Mouse (Mus musculus) brain, embryonic 14.5 days (tissue): Measurements from ENCODE around the gene Capn1. TPM values are rescaled to one million over a fixed set of nuclear protein-coding genes. Genes with fewer than 3 reads are reported as not detected.

Experiments
- DNase-seq: peaks from one replicate; pipeline ENCODE4 v3.0.0-alpha.2; 2011; ENCODE audit warnings: low read depth
- CTCF ChIP-seq: fragments of 200-500 bp; IDR thresholded peaks from 2 replicates; pipeline ENCODE4 v1.5.1; 2012; ENCODE audit warnings: inconsistent platforms, mild to moderate bottlenecking, moderate library complexity, borderline replicate concordance; ENCODE audit not compliant: insufficient read depth, insufficient read length; ENCODE audit errors: extremely low read depth
- POLR2A ChIP-seq: fragments of 200-500 bp; IDR thresholded peaks from 2 replicates; pipeline ENCODE4 v1.6.1; 2012; ENCODE audit warnings: mild to moderate bottlenecking, inconsistent platforms, borderline replicate concordance; ENCODE audit not compliant: poor library complexity, insufficient read depth, insufficient read length, severe bottlenecking; ENCODE audit errors: extremely low read depth
- polyA plus RNA-seq: library from polyadenylated mRNA; depleted of rRNA; stranded (reverse); fragments of >200 nt; gene quantifications from 2 replicates; pipeline ENCODE4 v1.2.3, GENCODE M21; 2012

Gene Capn1
- polyA plus RNA-seq, 1 experiment = 7.6 TPM

- DNase-seq = no peak
- TF ChIP-seq POLR2A (no peak), CTCF (no peak)
These were observed 31.6 kb upstream of the Capn1 start for GRCm38 (mm10) chr19:6047154-6047898.

DNA sequence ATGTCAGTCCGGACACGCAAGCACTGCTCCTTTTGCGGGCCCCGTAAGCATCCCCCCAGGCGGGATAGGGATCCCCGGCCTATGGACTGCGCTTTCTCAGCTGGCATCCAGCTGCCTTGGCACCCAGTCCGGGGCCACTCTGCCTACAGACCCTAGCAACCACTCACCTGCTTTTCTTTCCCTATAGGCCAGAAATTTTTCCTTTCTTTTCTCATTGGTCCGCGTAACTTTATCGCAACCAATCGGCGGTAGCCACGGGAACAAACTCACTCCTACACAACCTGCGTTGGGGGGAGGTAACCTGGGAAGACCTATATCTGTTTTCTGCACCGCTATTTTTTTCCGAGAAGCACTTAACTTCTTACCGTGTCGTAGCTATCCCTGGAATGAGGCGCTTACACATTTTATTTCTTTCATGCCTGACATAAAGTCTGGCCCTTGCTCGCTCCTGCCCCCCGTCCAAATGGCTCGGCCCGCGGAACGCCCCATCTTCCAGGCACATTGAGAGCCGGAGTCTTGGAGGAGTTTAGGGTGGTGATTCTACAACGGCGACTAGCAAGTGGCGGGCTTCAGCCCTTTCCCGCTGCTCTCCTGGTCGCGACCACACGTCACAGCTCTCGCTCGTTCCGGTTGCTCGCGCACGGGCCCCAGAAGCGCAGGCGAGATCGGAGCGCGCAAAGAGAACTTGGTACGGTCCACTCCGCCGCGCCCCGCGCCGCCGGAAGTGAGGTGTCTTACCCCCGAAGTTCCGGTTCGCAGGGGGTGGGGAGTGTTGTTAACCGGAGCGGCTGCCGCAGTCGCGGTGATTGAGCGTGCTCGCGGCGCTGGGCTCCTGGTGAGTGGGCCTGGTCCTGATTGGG lies 30.8 kb upstream of the Capn1 start, which contains the start of gene Syvn1:
TSS of gene Syvn1 (plus strand) at position 283 of the 860 bp plus-strand sequence.
- TF ChIP-seq CTCF = no peak
- peak; percentile 77; the same call in 1 of the 2 replicates for TF ChIP-seq POLR2A
- DNase-seq = peak; percentile 98

- no peak for DNase-seq
- no peak for TF ChIP-seq CTCF
- TF ChIP-seq POLR2A = no peak
These were observed 29.9 kb upstream of the Capn1 start for GRCm38 (mm10) chr19:6045366-6046293.

GRCm38 (mm10) chr19:6044102-6044501 lies 28.4 kb upstream of the Capn1 start:
- peak; percentile 66 for DNase-seq
- peak; percentile 9; the same call in 1 of the 2 replicates for TF ChIP-seq CTCF

- no peak for TF ChIP-seq POLR2A
- TF ChIP-seq CTCF = no peak
- no peak for DNase-seq
These were observed 26.6 kb upstream of the Capn1 start for GRCm38 (mm10) chr19:6042293-6042692.

DNA sequence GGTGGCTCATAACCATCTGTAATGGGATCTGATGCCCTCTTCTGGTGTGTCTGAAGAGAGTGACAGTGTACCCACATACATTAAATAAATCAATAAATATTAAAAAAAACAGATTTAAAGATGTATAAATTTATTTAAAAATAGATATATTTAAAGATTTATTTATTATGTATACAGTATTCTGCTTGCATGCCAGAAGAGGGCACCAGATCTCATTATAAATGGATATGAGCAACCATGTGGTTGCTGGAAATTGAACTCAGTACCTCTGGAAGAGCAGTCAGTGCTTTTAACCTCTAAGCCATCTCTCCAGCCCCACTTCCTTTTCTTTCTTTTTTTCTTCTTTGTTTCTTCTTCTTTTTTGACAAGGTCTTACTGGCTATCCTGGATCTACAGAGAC lies 24.3 kb upstream of the Capn1 start:
- DNase-seq = no peak
- no peak for TF ChIP-seq CTCF
- TF ChIP-seq POLR2A = no peak

- DNase-seq = no peak
- no peak for TF ChIP-seq CTCF
- no peak for TF ChIP-seq POLR2A
These were observed 22.6 kb upstream of the Capn1 start for GRCm38 (mm10) chr19:6038326-6038725.

DNA sequence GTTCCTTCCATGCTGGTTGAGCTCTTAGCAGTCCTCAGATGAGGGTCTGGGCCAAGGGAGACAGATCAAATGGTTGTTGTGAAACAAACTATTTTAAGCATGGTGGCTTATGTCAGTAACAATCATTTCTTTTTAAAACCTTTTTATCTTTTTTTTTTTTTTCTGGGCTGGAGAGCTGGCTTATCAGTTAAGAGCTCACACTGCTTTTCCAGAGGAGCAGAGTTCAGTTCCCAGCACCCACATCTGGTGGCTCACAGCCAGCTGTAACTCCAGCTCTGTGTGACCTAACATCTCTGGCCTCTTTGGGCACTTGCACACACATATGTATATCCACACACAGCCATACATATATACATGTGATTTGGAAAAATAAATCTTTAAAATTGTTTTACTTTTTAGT lies 22.0 kb upstream of the Capn1 start:
- DNase-seq = no peak
- TF ChIP-seq CTCF (no peak), POLR2A (no peak)

GRCm38 (mm10) chr19:6035966-6036585 lies 20.4 kb upstream of the Capn1 start:
- TF ChIP-seq CTCF = no peak
- no peak for TF ChIP-seq POLR2A

DNA sequence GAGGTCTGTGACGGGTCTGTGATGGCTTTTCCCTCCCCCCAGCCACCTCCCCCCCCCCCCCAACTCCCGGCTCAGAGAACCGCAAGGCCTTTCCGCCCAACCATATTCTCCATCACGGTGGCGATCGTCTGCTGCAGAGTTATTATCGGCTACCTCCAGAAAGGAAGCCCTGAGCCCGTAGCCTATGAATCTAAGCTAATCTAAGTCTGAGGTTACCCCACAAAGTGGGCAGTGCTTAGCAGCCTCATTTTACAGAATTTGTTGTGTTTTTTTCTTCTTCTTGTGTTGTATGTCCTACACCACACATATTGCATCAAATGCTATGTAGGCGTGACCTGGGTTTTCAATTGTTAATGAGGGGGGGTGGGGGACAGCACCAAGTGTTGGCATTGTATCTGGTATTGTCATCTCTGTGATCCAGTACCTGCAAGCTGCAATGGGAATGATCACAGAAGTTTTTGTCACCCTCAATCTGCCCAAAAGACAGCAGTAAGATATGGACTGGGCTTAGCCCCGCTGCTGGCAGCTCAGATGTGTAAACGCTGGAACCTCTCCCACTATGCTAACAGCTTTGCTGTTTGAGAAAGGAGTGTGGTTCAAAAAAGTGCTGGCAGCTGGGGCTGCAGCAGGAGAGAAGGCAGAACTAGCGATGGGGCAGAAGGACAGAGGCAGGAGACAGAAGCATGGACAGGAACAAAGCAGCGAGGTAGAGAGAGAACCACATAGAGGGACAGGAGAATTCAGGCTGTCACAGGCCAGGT lies 15.0 kb upstream of the Capn1 start:
- TF ChIP-seq POLR2A = no peak
- TF ChIP-seq CTCF = no peak
- no peak for DNase-seq

More at GRCm38 (mm10) chr19:6035966-6036585, 20.4 kb upstream of the Capn1 start:
- DNase-seq = no peak
